Mouse (Mus musculus) MEL (cell line): ENCODE measurements around the gene Crat. TPM values are rescaled to one million over a fixed set of nuclear protein-coding genes. Genes with fewer than 3 reads are reported as not detected.

ENCODE experiments used
- DNase-seq: peaks from one replicate; pipeline ENCODE4 v3.0.0; 2011; ENCODE audit warnings: low read depth, low spot score
- H3K27ac ChIP-seq: 2 replicates; pipeline ENCODE4 v1.5.1; 2012; ENCODE audit warnings: low read depth, mild to moderate bottlenecking, control low read depth, low read length, moderate library complexity; ENCODE audit not compliant: control insufficient read depth
- H3K27me3 ChIP-seq, 2 experiments: fragments of 150-350 bp in 1 of 2; sonication (generic) in 1 of 2; 2 replicates each; pipeline ENCODE4 v1.6.1; 2012; ENCODE audit warnings: low read length in 2 of 2, mild to moderate bottlenecking in 2 of 2, improper control_type of control experiment in 1 of 2, moderate library complexity in 1 of 2; ENCODE audit not compliant: insufficient read depth in 2 of 2, control insufficient read depth in 1 of 2
- H3K36me3 ChIP-seq, 2 experiments: 2 replicates each; pipeline ENCODE4 v1.6.1; 2012 to 2014; ENCODE audit warnings: low read length in 2 of 2, improper control_type of control experiment in 1 of 2, inconsistent platforms in 1 of 2, mild to moderate bottlenecking in 1 of 2; ENCODE audit not compliant: insufficient read depth in 2 of 2, control insufficient read depth in 1 of 2
- H3K4me1 ChIP-seq, 2 experiments: fragments of 150-350 bp in 1 of 2; sonication (generic) in 1 of 2; 2 replicates each; pipeline ENCODE4 v1.6.1; 2012; ENCODE audit warnings: low read length in 2 of 2, improper control_type of control experiment in 1 of 2, mild to moderate bottlenecking in 1 of 2; ENCODE audit not compliant: insufficient read depth in 2 of 2, control insufficient read depth in 1 of 2
- H3K4me3 ChIP-seq, 2 experiments: fragments of 150-350 bp in 1 of 2; sonication (generic) in 1 of 2; 2 replicates each; pipeline ENCODE4 v1.5.1; 2012; ENCODE audit warnings: low read depth in 2 of 2, low read length in 2 of 2, mild to moderate bottlenecking in 2 of 2, moderate library complexity in 2 of 2, control low read depth in 1 of 2, improper control_type of control experiment in 1 of 2; ENCODE audit not compliant: control insufficient read depth in 1 of 2, insufficient read depth in 1 of 2
- H3K79me2 ChIP-seq: 2 replicates; pipeline ENCODE4 v1.6.1; 2012; ENCODE audit warnings: mild to moderate bottlenecking, low read length, moderate library complexity; ENCODE audit not compliant: control insufficient read depth, poor library complexity, insufficient read depth
- H3K9ac ChIP-seq: 2 replicates; pipeline ENCODE4 v1.6.1; 2012; ENCODE audit warnings: low read depth, mild to moderate bottlenecking, control low read depth, low read length, moderate library complexity; ENCODE audit not compliant: control insufficient read depth, poor library complexity, severe bottlenecking
- H3K9me3 ChIP-seq: fragments of 150-350 bp; sonication (generic); replicated peaks from 2 replicates; pipeline ENCODE4 v1.6.1; 2012; ENCODE audit warnings: mild to moderate bottlenecking, low read length, improper control_type of control experiment, moderate library complexity; ENCODE audit not compliant: insufficient read depth
- BHLHE40 ChIP-seq: IDR thresholded peaks from 2 replicates; pipeline ENCODE4 v1.6.1; 2012; ENCODE audit warnings: low read depth, mild to moderate bottlenecking, inconsistent platforms, low read length, improper control_type of control experiment, borderline replicate concordance
- CTCF ChIP-seq, 3 experiments: IDR thresholded peaks in 2 of 3; conservative IDR thresholded peaks in 1 of 3; 2 replicates each; pipeline ENCODE4 v1.5.1; 2011 to 2012; ENCODE audit warnings: low read length in 3 of 3, low read depth in 2 of 3, mild to moderate bottlenecking in 2 of 3, improper control_type of control experiment in 1 of 3, inconsistent platforms in 1 of 3, mixed read lengths in 1 of 3, moderate library complexity in 1 of 3; ENCODE audit not compliant: control insufficient read depth in 1 of 3, insufficient read depth in 1 of 3, poor library complexity in 1 of 3, severe bottlenecking in 1 of 3
- ELF1 ChIP-seq: IDR thresholded peaks from 2 replicates; pipeline ENCODE4 v1.6.1; 2014; ENCODE audit warnings: low read depth, mild to moderate bottlenecking, inconsistent platforms, low read length, improper control_type of control experiment, moderate library complexity
- EP300 ChIP-seq, 2 experiments: IDR thresholded peaks; 2 replicates each; pipeline ENCODE4 v1.6.1; 2011; ENCODE audit warnings: improper control_type of control experiment in 2 of 2, low read length in 2 of 2, low read depth in 1 of 2, mild to moderate bottlenecking in 1 of 2
- ETS1 ChIP-seq: IDR thresholded peaks from 2 replicates; pipeline ENCODE4 v1.6.1; 2012; ENCODE audit warnings: low read depth, mild to moderate bottlenecking, inconsistent platforms, low read length, improper control_type of control experiment, moderate library complexity
- GABPA ChIP-seq: IDR thresholded peaks from 2 replicates; pipeline ENCODE4 v1.6.1; 2012; ENCODE audit warnings: low read depth, mild to moderate bottlenecking, inconsistent platforms, low read length, improper control_type of control experiment, moderate library complexity
- GATA1 ChIP-seq: IDR thresholded peaks from 2 replicates; pipeline ENCODE4 v1.6.1; 2011; ENCODE audit warnings: low read depth, low read length, improper control_type of control experiment
- HCFC1 ChIP-seq: IDR thresholded peaks from 2 replicates; pipeline ENCODE4 v1.6.1; 2012; ENCODE audit warnings: low read depth, mild to moderate bottlenecking, inconsistent platforms, low read length, improper control_type of control experiment, moderate library complexity
- JUND ChIP-seq: IDR thresholded peaks from 2 replicates; pipeline ENCODE4 v1.6.1; 2011; ENCODE audit warnings: low read depth, mild to moderate bottlenecking, improper control_type of control experiment, low read length
- MEF2A ChIP-seq: IDR thresholded peaks from 2 replicates; pipeline ENCODE4 v1.6.1; 2014; ENCODE audit warnings: low read depth, mild to moderate bottlenecking, inconsistent platforms, low read length, improper control_type of control experiment; ENCODE audit not compliant: poor library complexity, insufficient replicate concordance, severe bottlenecking; ENCODE audit errors: extremely low read depth
- MXI1 ChIP-seq: IDR thresholded peaks from 2 replicates; pipeline ENCODE4 v1.6.1; 2011; ENCODE audit warnings: mild to moderate bottlenecking, low read depth, low read length, improper control_type of control experiment
- NELFE ChIP-seq: IDR thresholded peaks from 2 replicates; pipeline ENCODE4 v1.6.1; 2011; ENCODE audit warnings: low read depth, low read length, improper control_type of control experiment
- NRF1 ChIP-seq: IDR thresholded peaks from 2 replicates; pipeline ENCODE4 v1.6.1; 2014; ENCODE audit warnings: low read depth, mild to moderate bottlenecking, inconsistent platforms, low read length, improper control_type of control experiment, moderate library complexity; ENCODE audit not compliant: poor library complexity, insufficient read depth, severe bottlenecking
- POLR2A ChIP-seq, 2 experiments: IDR thresholded peaks; 2 replicates each; pipeline ENCODE4 v1.6.1; 2011 to 2012; ENCODE audit warnings: low read length in 2 of 2, mild to moderate bottlenecking in 2 of 2, control low read depth in 1 of 2, improper control_type of control experiment in 1 of 2, low read depth in 1 of 2, moderate library complexity in 1 of 2; ENCODE audit not compliant: control insufficient read depth in 1 of 2, insufficient read depth in 1 of 2, poor library complexity in 1 of 2
- POLR2AphosphoS2 ChIP-seq: IDR thresholded peaks from 2 replicates; pipeline ENCODE4 v1.6.1; 2011; ENCODE audit warnings: low read length, improper control_type of control experiment
- POLR2AphosphoS5 ChIP-seq: IDR thresholded peaks from 2 replicates; pipeline ENCODE4 v1.6.1; 2012; ENCODE audit warnings: low read depth, borderline replicate concordance, mild to moderate bottlenecking, inconsistent platforms, low read length, moderate library complexity, mixed read lengths
- SMC3 ChIP-seq: IDR thresholded peaks from 2 replicates; pipeline ENCODE4 v1.6.1; 2011; ENCODE audit warnings: low read depth, low read length, improper control_type of control experiment
- TAL1 ChIP-seq: IDR thresholded peaks from 2 replicates; pipeline ENCODE4 v1.6.1; 2012; ENCODE audit warnings: mild to moderate bottlenecking, inconsistent platforms, low read length, moderate library complexity, mixed read lengths
- TBP ChIP-seq: IDR thresholded peaks from 2 replicates; pipeline ENCODE4 v1.8.0; 2011; ENCODE audit warnings: low read depth, low read length, improper control_type of control experiment
- TCF12 ChIP-seq: IDR thresholded peaks from 2 replicates; pipeline ENCODE4 v1.6.1; 2014; ENCODE audit warnings: low read depth, mild to moderate bottlenecking, inconsistent platforms, low read length, improper control_type of control experiment, moderate library complexity
- UBTF ChIP-seq: IDR thresholded peaks from 2 replicates; pipeline ENCODE4 v1.6.1; 2012; ENCODE audit warnings: low read depth, mild to moderate bottlenecking, inconsistent platforms, low read length, improper control_type of control experiment, moderate library complexity, borderline replicate concordance; ENCODE audit not compliant: insufficient read depth
- USF1 ChIP-seq: IDR thresholded peaks from 2 replicates; pipeline ENCODE4 v1.6.1; 2014; ENCODE audit warnings: low read depth, mild to moderate bottlenecking, inconsistent platforms, low read length, improper control_type of control experiment, moderate library complexity
- USF2 ChIP-seq, 2 experiments: IDR thresholded peaks; 2 replicates each; pipeline ENCODE4 v1.6.1; 2011 to 2012; ENCODE audit warnings: improper control_type of control experiment in 2 of 2, low read length in 2 of 2, borderline replicate concordance in 1 of 2, inconsistent platforms in 1 of 2, low read depth in 1 of 2, mild to moderate bottlenecking in 1 of 2; ENCODE audit not compliant: insufficient read depth in 1 of 2
- ZC3H11A ChIP-seq: IDR thresholded peaks from 2 replicates; pipeline ENCODE4 v1.6.1; 2012; ENCODE audit warnings: low read depth, mild to moderate bottlenecking, inconsistent platforms, low read length, improper control_type of control experiment
- ZKSCAN1 ChIP-seq: IDR thresholded peaks from 2 replicates; pipeline ENCODE4 v1.6.1; 2012; ENCODE audit warnings: low read depth, mild to moderate bottlenecking, inconsistent platforms, low read length, improper control_type of control experiment, moderate library complexity
- ZMIZ1 ChIP-seq: IDR thresholded peaks from 2 replicates; pipeline ENCODE4 v1.6.1; 2012; ENCODE audit warnings: low read depth, mild to moderate bottlenecking, inconsistent platforms, low read length, improper control_type of control experiment, moderate library complexity
- ZNF384 ChIP-seq: IDR thresholded peaks from 2 replicates; pipeline ENCODE4 v1.6.1; 2012; ENCODE audit warnings: low read depth, mild to moderate bottlenecking, inconsistent platforms, low read length, improper control_type of control experiment
- polyA plus RNA-seq, 2 experiments: library from polyadenylated mRNA; stranded (reverse) in 1 of 2; unstranded in 1 of 2; fragments of >175 nt in 1 of 2; fragments of >200 nt in 1 of 2; gene quantifications; 2 replicates each; pipeline versions ENCODE4 v1.2.1 to v1.2.4; 2012; ENCODE audit warnings: low replicate concordance in 2 of 2, low read depth in 1 of 2; ENCODE audit not compliant: insufficient read length in 2 of 2, insufficient read depth in 1 of 2, missing spikeins in 1 of 2
- total RNA-seq: library from RNA; depleted of rRNA; stranded (reverse); fragments of 300-350 nt; gene quantifications from 2 replicates; pipeline ENCODE4 v1.2.3, GENCODE M21; 2012

Crat gene
- total and polyA plus RNA-seq, 3 experiments = 22.0 to 93.9 TPM; not detected in 1

DNA sequence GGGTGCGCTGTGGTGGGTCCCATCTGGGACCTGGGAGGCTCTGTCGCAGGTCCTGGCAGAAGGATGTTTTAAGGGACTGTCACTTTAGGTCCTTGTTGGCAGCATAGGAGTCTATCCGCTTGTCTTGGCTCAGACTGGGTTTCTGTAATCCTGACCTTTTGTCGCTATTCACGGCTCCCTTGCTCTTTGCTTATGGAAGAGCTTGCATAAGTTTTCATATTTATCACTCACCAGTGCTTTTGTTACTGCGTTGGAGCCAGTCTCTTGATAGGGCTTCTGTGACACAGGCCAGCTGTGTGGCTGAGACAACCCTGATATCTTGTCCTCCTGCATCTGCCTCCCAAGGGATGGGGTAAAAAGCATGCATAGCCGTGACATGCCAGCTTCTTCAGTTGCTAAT is 36.3 kb downstream of the Crat start:
- Histone ChIP-seq H3K4me1 (no peaks in the 10 kb centered on the region), H3K4me3 (no peak overlapping the region), H3K9me3 (no peaks in the 10 kb centered on the region), H3K27ac (no peak overlapping the region), H3K9ac (no peak overlapping the region), H3K79me2 (no peaks in the 10 kb centered on the region), H3K27me3 (no peaks in the 10 kb centered on the region), H3K36me3 (no peaks in the 10 kb centered on the region; a peak in 1 of 4 replicates)
- DNase-seq = no peak
- TF ChIP-seq JUND (no peak), USF1 (no peak), TAL1 (no peak), ELF1 (no peak), EP300 (IDR thresholded peaks at IDR 0.05; ENCODE audit: low read depth in 1 of 2, low read length in 2 of 2) (no peak), GABPA (no peak), BHLHE40 (no peak), TCF12 (no peak), ZKSCAN1 (no peak), POLR2AphosphoS2 (no peak), ETS1 (no peak), TBP (no peak), ZMIZ1 (no peak), UBTF (no peak), MEF2A (no peak), POLR2AphosphoS5 (no peak), POLR2A (IDR thresholded peaks at IDR 0.05; ENCODE audit: control insufficient read depth in 1 of 2, insufficient read depth in 1 of 2, low read depth in 1 of 2, low read length in 2 of 2, poor library complexity in 1 of 2) (no peak)

DNA sequence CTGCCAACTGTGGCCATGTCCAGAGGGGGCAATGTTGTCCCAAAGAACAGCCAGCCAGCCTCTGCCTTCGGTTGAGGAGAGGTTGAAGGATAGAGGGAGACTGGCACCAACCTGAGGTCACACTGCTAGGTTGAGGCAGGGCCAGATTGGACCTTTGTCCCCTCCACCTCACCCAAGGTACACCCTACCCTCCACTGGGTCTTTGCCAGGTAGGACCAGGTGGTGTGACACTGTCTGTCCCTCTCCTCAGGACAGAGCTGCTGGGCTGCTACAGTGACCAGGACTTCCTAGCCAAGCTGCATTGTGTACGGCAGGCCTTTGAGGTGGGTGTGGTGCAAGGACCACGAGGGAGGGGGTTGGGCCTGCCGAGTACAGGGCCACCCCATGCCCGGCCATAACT is 37.9 kb downstream of the Crat start:
- no peaks in the 10 kb centered on the region for H3K79me2 ChIP-seq
- H3K9ac ChIP-seq = no peak overlapping the region
- no peaks in the 10 kb centered on the region; a peak in 1 of 4 replicates for H3K36me3 ChIP-seq
- TF ChIP-seq USF2 (IDR thresholded peaks at IDR 0.05; ENCODE audit: borderline replicate concordance in 1 of 2, insufficient read depth in 1 of 2, low read depth in 1 of 2, low read length in 2 of 2) (no peak), EP300 (IDR thresholded peaks at IDR 0.05; ENCODE audit: low read depth in 1 of 2, low read length in 2 of 2) (no peak), ZC3H11A (no peak), ETS1 (no peak), SMC3 (no peak), HCFC1 (no peak), NRF1 (no peak), TBP (no peak), NELFE (no peak), GABPA (no peak), CTCF (IDR thresholded peaks at IDR 0.05 in 2 of 3, conservative IDR thresholded peaks at IDR 0.05 in 1 of 3; ENCODE audit: control insufficient read depth in 1 of 3, insufficient read depth in 1 of 3, low read depth in 2 of 3, low read length in 3 of 3, poor library complexity in 1 of 3, severe bottlenecking in 1 of 3) (no peak), JUND (no peak), MXI1 (no peak), GATA1 (no peak), ZNF384 (no peak), POLR2A (IDR thresholded peaks at IDR 0.05; ENCODE audit: control insufficient read depth in 1 of 2, insufficient read depth in 1 of 2, low read depth in 1 of 2, low read length in 2 of 2, poor library complexity in 1 of 2) (no peak)
- TF ChIP-seq, all 39 proteins: peak for 0
- H3K4me3 ChIP-seq = no peak overlapping the region
- no peaks in the 10 kb centered on the region for H3K4me1 ChIP-seq
- no peak overlapping the region for H3K27ac ChIP-seq
- no peak for DNase-seq
- H3K27me3 ChIP-seq = no peaks in the 10 kb centered on the region
- no peaks in the 10 kb centered on the region for H3K9me3 ChIP-seq
